Mouse (Mus musculus): ENCODE data around the gene Ubxn7. TPM values are rescaled to one million over a fixed set of nuclear protein-coding genes. Genes with fewer than 3 reads are reported as not detected.

Gene Ubxn7
- total RNA-seq, 2 experiments from 2014 or later: 34.7 to 35.6 TPM

DNA sequence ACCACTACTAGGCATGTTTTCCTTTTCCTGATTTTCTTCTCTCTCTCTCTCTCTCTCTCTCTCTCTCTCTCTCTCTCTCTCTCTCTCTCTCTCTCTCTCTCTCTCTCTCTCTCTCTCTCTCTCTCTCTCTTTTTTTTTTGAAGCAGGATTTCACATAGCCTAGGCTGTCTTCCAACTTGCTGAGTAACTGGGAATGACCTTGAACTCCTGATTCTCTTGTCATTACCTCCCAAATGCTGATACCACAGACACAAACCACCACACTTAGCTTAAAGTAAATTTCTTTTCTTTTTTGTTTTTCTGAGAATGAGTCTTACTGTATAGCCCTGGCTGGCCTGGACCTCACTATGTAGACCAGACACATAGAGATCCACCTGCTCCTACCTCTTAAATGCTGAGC is 102.6 kb downstream of the Ubxn7 start:
- DNase-seq: no peak

GRCm38 (mm10) chr16:32436657-32437056 is 104.6 kb downstream of the Ubxn7 start:
- DNase-seq: no peak

GRCm38 (mm10) chr16:32437266-32437665 is 105.2 kb downstream of the Ubxn7 start:
- no peak for DNase-seq

- no peak for DNase-seq
Observed at GRCm38 (mm10) chr16:32441432-32441831, 109.4 kb downstream of the Ubxn7 start.

Other genes starting within 250 kb of the Ubxn7 start
- gene Pigx, start 232.5 kb upstream of the Ubxn7 start, total RNA-seq (2021): 10 to 100 TPM; 26.2 to 29.6 TPM
- gene Cep19, start 232.5 kb upstream of the Ubxn7 start, total RNA-seq (2021): 1 to 10 TPM; 9.8 to 9.9 TPM
- gene Nrros, start 166.7 kb upstream of the Ubxn7 start, total RNA-seq (2021): 1 to 10 TPM; 6.0 to 6.7 TPM
- gene Bex6, start 152.4 kb upstream of the Ubxn7 start, total RNA-seq (2021): not detected
- 10 to 100 TPM; 16.6 to 18.4 TPM for gene Fbxo45, start 85.1 kb upstream of the Ubxn7 start, total RNA-seq (2021)
- 1 to 10 TPM; 8.0 to 8.5 TPM for gene Wdr53, start 85.0 kb upstream of the Ubxn7 start, total RNA-seq (2021)
- gene Smco1, start 60.8 kb upstream of the Ubxn7 start, total RNA-seq (2021): 1 to 10 TPM; 2.1 to 2.9 TPM
- gene Rnf168, start 54.8 kb upstream of the Ubxn7 start, total RNA-seq (2021): 10 to 100 TPM; 22.2 to 23.6 TPM
- gene Tm4sf19, start 68.2 kb downstream of the Ubxn7 start, total RNA-seq (2021): not detected
- gene Tctex1d2, start 87.4 kb downstream of the Ubxn7 start, total RNA-seq (2021): 1 to 10 TPM; 8.0 to 8.7 TPM
- 10 to 100 TPM; 90.4 to 97.4 TPM for gene Pcyt1a, start 98.7 kb downstream of the Ubxn7 start, total RNA-seq (2021)
- gene Slc51a, start 155.6 kb downstream of the Ubxn7 start, total RNA-seq (2021): 1 to 10 TPM; 4.2 to 5.5 TPM
- under 1 TPM in 1 of 2 experiments, not detected in 1; 0.24 TPM for gene Zdhhc19, start 164.0 kb downstream of the Ubxn7 start, total RNA-seq (2021)

All from heart, postnatal 4 days (tissue).